Mouse (Mus musculus) kidney, adult 8-10 months (tissue): ENCODE data around the gene Slc9a1.

Experiments used
- DNase-seq, 2 experiments: peaks; one replicate each; pipeline ENCODE4 v3.0.0; 2022

Gene Slc9a1

GRCm38 (mm10) chr4:133442194-133442593 is 72.7 kb downstream of the Slc9a1 start:
- no peak for DNase-seq

GRCm38 (mm10) chr4:133443085-133443484 is 73.6 kb downstream of the Slc9a1 start:
- DNase-seq: no peak

GRCm38 (mm10) chr4:133445727-133446126 is 76.2 kb downstream of the Slc9a1 start:
- DNase-seq: no peak

- no peak for DNase-seq
Observed at GRCm38 (mm10) chr4:133447366-133447765, 77.9 kb downstream of the Slc9a1 start.

GRCm38 (mm10) chr4:133447967-133448366 is 78.5 kb downstream of the Slc9a1 start:
- DNase-seq: no peak

GRCm38 (mm10) chr4:133448708-133449388 is 79.3 kb downstream of the Slc9a1 start:
- no peak for DNase-seq

- DNase-seq: peak in 1 of 2 experiments; percentile 41
Observed at GRCm38 (mm10) chr4:133449726-133450125, 80.2 kb downstream of the Slc9a1 start.

GRCm38 (mm10) chr4:133451536-133451935 is 82.0 kb downstream of the Slc9a1 start:
- DNase-seq: peak; percentile 57 to 87

- no peak for DNase-seq
Observed at GRCm38 (mm10) chr4:133452433-133452832, 82.9 kb downstream of the Slc9a1 start.

GRCm38 (mm10) chr4:133458044-133458443 is 88.5 kb downstream of the Slc9a1 start:
- DNase-seq: no peak

GRCm38 (mm10) chr4:133460006-133460405 is 90.5 kb downstream of the Slc9a1 start:
- no peak for DNase-seq

- no peak for DNase-seq
Observed at GRCm38 (mm10) chr4:133460796-133461325, 91.4 kb downstream of the Slc9a1 start.

- no peak for DNase-seq
Observed at GRCm38 (mm10) chr4:133461362-133461761, 91.9 kb downstream of the Slc9a1 start.

- DNase-seq: no peak
Observed at GRCm38 (mm10) chr4:133463184-133463583, 93.7 kb downstream of the Slc9a1 start.

GRCm38 (mm10) chr4:133468080-133468479 is 98.6 kb downstream of the Slc9a1 start:
- peak; percentile 74 to 86 for DNase-seq

- no peak for DNase-seq
Observed at GRCm38 (mm10) chr4:133469122-133469521, 99.6 kb downstream of the Slc9a1 start.

- no peak for DNase-seq
Observed at GRCm38 (mm10) chr4:133471135-133471821, 101.8 kb downstream of the Slc9a1 start.
